Mouse (Mus musculus) fat pad, adult 2 months (tissue): Measurements from ENCODE around the gene Mbtd1.
"Not testable (repeated sequence)": the region's sequence is repeated elsewhere in the genome, so short reads cannot be mapped to it uniquely, and the experiment has no call there.

Source experiments
- DNase-seq: peaks from one replicate; pipeline ENCODE4 v3.0.0-alpha.2; 2011; ENCODE audit warnings: low read depth, low spot score; ENCODE audit errors: extremely low read depth

Mbtd1 gene

DNA sequence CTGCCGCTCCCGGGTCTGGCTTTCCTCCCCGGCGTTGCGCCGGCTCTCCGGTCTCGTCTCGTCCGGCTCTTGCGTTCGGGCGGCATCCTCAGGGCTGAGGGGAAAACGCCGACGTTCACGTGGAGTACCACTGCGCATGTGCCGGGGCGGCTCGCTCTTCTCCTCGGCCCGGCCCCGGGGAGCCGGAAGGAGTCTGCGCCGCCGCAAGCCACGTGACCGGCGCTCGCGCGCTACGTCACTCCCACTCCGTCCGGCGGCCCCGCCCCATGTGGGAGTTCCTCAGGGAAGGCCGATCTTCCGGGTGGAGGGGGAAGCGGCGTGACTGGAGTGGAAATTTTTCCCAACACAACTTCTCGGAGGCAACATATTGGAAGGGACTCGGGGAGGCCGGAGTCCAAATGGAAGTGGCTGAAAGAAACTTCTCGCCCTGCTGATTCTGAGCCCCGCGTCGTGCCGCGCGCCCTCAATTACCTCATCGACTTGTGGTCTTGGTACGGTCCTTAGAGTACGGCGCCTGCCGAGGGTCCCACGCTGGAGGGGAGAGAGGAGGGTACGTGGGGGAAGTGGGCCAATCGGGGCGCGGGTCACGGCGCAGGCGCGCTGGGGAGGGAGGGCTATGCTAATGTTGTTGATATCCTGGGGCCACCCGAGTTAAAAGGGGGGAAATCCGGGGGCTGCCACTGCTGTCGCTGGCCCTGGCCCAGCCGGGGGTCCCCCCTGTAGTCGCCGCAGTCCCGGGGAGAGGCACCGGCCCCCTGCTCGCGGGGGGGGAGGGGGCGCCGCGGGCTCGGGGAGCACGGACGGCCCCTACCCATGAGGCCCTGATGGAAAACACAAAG, at the start of gene Mbtd1, which contains the start of gene Utp18:
TSS of gene Mbtd1 (plus strand) at position 281 of the 839 bp plus-strand sequence.
TSS of gene Utp18 (minus strand) at position 195 of the 839 bp plus-strand sequence.
- DNase-seq = no peak

DNA sequence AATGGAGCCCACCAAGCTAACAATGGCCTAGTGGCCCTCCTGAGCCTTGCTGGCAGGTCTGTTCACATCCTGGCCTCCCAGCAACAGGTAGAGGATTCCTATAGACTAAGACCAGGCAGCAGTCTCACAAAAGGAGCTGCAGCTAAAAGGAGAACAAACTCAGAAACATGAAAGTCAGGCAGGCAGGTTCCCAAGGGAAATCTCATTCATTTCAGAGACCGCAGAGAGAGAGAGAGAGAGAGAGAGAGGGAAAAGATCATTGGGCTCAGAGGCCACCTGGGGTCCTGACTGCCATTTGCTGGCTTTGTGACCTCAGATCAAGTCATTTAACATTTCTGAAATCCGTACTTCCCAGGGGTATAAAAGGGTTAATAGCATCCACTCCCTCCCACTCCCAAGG, 38.3 kb upstream of the Mbtd1 start:
- no peak for DNase-seq

DNA sequence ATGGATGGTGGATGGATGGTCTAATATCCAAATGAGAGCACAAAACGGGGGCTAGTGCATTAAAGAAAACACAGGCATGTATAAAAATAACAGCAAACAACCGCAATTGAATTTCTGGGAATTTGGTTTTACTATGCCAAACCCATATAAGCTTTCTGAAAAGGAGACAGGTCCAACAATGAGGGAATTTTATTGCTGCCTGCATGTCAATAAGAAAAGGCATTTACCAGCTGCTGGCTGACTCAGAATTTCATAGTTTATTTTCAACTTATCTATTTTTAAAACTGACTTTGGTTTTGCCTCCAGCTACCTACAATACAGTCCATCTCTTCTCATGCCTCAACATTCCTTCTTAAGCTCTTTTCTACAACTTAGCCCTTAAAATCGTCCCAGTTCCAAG, 33.1 kb upstream of the Mbtd1 start:
- DNase-seq = no peak

DNA sequence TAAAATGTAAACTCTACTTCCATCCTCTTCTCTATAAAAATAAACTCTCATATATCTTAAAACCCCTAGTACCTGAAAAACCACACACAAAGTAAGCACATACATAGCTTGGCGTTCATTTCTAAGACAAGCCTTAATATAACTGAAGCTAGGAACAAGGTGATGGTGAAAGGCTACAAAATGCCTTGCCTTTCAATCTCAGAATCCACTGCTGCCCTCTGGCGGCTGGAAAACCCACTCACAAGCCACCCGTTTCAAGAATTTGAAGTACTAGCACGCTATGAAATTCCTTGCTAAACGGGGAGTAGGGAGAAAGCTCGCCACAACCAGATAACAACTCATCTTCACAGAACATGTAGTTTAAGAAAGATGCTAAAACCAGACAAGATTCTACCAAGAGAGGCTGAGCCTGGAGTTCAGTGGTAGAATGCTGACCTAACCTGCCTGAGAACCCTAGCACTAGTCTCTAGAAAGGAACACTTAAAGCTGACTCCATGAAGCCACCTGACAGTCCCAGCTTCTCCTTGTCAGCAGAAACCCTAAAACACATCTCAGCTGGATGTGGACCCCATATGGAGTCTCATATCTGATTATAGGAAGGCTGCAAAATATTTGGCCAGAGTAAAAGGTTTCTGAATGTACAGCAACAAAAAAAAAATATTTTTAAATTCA, 29.2 kb upstream of the Mbtd1 start:
- no peak for DNase-seq

DNA sequence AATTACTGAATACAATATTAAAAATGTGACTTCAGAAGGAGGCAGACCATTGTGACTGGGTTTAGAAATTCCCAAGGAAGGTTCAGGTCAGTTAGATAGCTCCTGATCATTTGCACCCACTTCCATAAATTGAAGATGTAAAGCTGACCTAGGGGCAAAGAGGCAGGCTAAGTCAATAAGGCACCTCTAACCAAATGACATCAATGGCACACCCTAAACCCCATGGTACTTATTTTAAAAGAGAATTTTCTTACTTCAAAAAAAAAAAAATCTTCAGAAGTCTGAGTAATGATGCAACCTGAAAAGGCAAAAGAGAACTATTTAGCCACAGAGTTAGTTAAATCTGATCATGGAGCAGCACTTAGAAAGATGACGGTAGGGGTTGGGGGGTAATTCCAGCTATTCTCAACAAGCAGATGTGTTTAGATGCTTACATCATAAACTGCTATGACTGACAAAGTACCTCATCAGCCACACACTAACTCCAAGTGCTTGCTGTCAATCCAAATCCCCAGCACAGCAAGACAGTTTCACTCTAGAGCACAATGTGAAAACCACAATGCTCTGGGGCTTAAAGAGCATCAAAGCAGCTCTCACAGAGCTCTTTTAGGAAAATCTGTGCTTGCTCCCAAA, 25.0 kb upstream of the Mbtd1 start:
- no peak for DNase-seq

DNA sequence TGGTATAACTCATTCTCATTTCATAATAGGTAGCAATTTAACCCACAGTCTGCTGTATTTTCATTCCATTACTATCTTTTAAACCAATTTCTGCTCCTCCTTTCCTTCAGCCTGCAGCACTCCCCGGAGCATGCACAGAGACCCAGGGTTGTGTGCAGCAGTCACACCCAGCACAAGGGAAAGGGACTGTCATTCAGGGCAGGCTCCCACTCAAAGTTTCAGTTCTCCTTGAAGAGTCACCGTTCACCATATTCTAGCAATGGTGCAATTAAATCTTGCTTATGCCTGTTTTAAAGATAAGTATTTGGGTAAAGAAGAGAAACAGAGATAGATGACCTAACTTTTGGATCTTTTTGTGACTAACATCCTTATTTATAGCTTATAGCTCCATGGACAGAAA, 24.5 kb upstream of the Mbtd1 start:
- no peak for DNase-seq

DNA sequence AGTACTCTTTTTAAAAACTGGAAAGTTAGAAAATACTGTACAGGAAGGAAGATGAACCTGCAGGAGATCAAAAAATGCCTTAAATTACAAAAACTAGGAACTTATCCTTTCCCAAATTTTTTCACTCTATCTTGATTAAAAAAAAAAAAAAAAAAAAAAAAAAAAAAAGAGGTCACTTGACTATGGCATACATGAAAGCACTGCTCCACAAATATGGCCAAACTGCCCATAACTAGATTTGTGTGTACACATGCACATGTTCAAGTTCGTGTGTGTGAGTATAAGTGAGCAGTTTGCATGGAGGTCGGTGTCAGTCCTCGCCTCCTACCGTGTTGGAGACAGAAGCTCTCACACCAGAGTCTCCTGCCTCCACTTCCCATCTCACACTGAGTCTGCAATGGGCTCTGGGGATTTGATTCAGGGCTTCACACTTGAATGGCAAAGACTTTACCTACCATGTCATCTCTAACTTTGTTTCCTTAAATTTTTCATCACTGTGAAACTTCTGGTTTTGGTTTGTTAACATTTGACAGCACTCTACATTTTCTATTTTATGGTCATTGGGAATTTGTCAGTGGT, 23.5 kb upstream of the Mbtd1 start:
- no peak for DNase-seq

DNA sequence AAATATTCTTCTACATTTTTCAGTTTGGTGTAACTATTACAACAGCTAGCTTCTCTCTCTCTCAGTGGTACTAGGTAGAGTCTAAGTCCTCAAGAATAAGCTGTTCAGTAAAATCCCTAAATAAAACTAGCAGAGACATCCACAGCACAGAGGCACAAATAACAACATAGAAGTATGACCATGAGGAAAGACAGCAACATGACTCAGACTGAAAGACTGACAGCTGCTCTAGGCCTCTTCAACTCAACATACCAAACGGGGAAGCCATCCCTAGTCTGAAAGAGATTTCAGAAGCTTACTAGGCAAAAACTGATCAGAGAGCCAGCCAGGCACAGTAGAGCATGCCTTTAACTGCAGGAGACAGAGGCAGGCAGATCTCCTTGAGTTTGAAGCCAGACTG, 23.0 kb upstream of the Mbtd1 start:
- DNase-seq = no peak

DNA sequence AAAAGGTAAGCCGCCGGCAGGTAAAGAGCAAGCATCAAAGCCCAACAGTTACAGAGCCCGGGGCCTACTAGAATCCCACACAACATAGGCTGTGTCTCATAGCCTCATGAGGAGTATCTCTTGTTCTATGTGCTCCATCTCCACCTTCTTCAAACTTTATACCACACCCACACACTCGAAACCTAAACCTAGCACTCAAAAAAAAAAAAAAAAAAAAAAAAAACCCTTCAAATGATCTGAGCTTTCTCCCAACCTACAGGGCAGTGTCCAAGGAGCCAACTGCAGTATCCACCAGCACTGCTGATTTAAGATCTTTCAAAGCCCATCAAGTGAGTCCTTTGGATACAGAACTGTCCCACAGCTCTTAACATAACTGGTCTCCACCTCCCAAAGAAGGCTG, 1.6 kb upstream of the Mbtd1 start:
- no peak for DNase-seq

DNA sequence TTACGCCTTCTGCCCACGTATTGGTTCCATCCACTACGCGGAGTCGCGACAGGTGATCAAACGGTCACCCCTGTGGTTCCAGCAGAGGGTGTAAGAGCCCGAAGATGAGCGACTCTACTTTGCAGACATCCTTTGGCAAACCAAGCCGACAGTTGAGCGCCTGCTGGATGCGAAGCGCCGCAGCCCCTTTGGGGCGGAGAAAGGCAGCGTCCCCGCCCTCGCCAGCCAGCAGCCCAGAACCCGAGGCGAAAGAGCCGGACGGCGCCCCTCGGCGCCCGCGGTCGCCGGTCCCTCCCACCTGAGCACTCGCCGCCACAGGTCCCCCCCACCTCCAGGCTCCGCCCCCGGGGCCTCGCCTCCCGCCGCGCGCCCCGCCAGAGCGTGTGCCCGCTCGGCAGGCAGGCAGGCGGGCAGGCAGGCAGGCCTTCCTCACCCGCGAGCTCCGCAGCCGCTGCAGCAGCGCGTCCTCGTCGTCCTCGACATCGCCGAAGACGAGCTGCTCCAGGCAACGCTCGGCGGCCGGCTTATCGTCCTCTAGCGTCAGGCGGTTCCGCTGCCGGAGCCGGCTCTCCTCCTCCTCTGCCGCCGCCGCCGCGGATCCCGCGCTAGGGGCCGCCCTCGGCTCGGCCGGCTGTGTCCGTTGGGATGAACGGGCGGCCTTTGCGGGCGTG, 616 bp upstream of the Mbtd1 start:
- no peak for DNase-seq

DNA sequence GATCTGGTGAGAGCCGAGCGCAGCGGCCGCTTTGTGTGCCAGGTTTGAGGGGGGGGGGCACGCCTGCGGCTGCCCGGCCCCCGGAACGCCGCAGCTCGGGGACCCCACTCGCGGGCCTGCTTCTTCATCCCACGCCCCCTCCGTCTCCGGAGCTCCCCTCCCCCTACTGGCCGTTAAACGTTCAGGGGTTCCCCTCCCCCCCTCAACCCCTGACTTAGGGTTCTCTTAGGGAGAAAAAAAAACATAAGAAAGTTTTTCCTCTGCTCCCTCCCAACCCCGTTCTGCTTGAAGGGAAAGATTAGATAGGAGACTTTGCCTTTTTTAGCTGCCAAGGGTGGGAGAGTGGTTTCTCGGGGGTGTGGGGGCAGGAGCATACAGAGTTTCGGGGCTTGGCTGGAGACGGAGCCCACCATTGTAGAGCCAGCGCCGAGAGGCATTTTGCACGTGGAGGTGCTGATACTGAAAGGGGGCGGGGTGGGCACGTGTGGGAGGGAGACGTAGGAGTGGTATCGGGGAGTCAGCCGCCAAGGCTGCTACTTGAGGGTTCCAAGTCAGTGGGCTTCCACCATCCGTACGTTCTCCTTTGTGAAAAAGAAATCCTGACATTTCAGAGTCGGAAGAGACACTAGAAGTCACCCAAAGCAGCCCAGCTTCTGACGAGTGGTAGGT, 893 bp downstream of the Mbtd1 start:
- no peak for DNase-seq

DNA sequence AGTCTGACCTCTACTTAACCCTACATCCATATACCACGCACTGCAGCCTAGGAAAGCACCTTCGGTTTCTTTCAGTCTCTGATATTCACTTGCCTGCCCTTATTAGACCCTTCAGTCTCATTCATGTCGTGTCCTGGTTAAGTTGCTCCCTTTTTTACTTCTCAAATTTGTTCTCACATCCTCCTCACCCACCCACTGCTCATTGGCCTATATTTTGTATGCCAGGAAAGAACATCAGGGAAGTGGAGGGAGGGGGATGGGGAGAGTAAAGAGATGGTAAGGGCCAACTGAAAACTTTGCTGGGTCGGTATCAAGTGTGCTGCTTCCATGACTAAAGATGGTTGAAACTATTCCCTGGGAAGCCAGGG, 1.4 kb downstream of the Mbtd1 start:
- no peak for DNase-seq

DNA sequence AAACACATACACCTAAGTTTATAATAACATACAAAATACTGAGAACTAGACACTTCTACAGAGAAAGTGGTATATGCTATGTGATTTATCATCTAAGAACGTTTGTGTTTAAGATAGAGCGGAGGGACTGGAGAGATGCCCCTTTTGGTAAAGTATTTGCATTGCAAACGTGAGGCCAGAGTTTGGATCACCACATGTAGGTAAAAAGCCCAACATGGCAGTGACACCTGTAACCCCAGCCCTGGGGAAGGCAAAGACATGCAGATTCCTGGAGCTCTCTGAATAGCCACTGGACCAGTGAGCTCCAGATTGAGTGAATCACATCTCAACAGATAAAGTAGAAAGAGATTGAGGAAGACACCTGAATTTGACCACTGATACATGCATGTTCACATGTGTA, 12.1 kb downstream of the Mbtd1 start:
- DNase-seq = no peak

DNA sequence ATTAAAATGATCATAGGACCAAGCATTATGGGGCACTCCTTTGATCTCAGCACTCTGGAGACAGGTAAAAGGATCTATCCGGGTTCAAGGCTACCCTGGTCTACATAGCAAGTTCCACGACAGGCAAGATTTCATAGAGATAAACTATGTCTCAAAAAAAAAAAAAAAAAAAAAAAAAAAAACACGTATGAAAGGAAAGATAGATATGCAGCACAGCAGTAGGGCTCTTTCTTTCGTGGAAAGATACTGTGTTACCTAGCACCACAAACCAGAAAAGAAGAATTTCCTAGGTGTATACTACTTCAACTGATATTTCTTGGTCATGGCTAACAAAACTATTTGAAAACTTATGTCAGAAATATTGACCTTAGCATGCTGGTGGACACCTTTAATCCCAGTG, 21.2 kb downstream of the Mbtd1 start:
- no peak for DNase-seq

DNA sequence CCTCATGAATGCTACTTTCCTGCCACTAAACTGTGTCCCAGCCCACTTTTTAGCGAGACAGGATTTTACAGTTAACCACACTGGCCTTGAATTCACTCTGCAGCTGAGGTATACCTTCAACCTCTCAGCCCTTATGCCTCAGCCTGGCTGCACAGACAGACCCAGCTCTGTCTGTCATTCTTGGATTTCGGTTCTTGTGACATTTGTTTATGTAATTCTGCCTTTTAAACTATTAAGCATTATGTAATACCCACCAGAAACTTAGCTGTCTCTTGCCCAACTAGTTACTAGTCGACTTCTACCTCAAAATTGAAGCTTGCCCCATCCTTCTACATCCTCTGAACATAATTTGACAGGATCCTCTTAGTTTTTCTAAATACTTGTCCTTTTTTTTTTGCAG, 22.2 kb downstream of the Mbtd1 start:
- DNase-seq = no peak

DNA sequence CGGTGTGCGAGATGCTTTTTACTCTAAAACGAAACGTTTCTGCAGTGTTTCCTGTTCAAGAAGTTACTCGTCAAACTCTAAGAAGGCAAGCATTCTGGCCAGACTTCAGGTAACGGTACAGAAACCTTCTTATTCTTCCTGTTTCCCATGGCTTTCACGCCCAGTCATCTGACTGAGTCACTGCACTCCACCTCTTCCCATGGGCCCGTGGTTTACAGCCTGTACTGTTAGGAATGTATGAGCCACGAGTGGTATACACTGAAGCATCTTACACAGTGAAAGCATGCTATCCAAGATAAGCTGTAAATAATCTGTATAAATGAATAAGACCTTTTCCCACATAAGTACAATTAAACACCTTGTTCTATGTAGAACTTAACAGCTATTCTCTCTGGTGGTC, 23.2 kb downstream of the Mbtd1 start:
- DNase-seq = no peak

DNA sequence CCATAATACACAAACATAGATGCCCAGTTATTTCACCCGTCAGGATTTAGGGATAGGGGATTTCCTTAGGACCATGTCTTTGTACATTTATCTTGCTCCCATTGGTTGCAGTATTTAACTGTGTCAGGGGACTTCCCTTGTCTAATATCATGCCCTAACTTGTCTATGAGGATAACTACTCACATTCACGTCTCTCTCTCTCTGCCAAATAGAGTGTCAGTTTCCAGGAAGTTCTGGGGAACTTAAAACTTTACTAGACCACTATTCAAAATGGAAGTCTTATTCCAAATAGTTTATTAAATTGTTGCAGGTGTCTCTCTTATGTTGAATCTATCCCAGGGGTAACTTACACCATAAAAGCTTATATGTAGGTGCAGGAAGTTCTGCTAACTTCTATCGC, 26.0 kb downstream of the Mbtd1 start:
- no peak for DNase-seq

DNA sequence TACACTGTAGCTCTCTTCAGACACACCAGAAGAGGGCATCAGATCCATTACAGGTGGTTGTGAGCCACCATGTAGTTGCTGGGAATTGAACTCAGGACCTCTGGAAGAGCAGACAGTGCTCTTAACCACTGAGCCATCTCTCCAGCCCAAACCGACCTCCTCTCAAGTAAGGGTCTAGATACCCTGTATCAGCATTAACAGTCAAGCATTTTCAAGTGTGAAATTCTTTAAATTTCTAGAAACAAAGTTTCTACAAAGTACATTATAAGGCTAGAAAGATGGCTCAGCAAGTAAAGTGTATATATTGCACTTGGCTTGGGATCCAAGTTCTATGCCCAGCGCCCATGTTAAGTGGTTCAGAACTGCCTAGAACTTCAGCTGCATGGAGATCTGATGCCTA, 29.4 kb downstream of the Mbtd1 start:
- DNase-seq = not testable (repeated sequence)

DNA sequence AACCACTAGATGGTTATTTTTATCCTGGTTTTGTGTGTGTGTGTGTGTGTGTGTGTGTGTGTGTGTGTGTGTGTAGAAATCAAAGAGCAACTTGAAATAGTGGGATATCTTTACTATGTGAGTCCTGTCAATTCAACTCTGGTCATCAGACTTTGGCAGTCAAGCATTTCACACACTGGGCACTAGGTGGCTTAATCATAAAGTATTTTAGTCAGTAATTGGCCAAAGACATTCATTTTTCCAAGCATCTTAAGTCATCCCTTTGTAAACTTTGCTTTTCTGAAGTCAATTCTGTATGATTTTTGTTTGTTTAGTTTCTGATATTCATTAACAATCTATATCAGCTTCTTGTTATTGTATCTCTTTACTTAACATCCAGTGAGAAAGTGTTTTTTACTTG, 43.5 kb downstream of the Mbtd1 start:
- DNase-seq = no peak

DNA sequence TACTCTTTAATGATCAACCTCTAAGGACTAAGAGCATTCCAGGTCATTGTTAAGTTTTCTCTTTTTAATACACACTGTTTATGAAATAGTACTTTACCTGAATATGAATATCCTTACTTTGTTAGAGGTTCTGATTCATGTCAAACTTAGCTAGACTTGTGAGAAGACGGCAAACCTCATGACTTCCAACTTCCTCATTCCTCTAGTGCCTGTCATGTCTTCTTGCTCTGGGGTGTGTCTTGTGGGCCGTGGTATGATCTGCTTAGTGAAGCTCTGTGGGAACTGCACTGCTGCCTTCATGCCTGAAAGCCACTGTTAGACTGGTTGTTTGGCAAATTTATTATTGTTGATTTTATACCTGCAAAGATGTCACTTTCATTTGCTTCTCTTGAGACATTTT, 55.3 kb downstream of the Mbtd1 start:
- DNase-seq = no peak

DNA sequence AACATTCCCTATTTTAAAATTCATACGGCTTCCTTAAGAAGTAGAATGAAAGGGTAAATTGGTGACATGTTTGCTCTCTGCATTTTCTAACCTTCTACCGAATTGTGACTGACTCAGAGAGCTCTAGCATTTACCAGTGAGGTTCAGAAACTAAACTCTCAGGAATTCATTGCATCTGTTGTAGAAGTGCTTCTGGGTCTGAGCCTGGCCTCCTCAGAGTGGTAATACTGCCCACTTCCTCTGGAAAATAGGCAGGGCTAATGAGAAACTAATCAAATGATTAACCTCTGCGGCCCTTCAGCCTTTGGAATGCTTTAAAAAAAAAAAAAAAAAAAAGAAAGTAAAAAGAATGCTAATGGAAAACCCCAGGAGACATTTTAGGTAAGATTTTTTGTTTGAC, 59.3 kb downstream of the Mbtd1 start:
- DNase-seq = no peak
